Mouse (Mus musculus) embryo, embryonic 9.5 days (tissue): ENCODE data around the gene Adcy6.

Experiments used
- DNase-seq: peaks from one replicate; pipeline ENCODE4 v3.0.0-alpha.2; 2017; ENCODE audit errors: extremely low spot score

Gene Adcy6

DNA sequence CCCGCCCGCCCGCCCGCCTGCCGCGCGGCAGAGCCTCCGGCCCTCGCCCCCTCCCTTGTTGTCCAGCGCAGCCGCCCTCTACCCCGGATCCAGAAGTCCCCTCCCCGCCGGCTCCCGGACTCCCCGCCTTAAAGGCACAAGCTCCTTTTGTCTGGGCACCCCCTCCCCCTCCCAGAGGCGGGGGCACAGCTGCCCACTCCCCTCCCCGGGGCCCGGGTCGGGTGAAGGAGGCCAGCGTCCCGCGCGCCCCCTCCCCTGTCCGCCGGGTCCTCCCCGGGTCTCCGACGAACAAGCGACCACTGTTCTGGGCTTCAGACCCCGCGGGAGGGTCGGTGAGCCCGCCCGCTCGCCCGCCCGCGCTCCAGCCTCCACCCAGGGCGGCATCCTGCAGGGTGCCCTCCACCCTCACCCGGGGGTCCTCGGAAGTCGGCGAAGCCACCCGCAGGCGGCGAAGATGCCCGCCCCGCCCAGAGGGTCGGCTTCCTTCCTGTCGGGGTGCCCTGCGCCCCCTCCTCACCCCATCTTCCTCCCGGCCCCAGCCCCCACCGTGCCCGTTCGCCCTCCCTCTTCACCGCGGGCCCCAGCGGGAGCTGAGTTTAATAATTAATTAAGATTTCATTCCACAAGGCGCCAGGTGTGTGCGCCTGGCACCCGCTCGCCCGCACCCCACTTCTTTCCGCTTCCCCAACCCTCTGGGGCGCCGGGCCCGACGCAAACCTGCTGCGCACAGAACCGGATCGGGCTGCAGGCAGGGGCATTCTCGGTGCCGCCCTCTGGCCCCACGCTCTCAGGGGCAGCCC is at the start of gene Adcy6:
TSS of gene Adcy6 (minus strand) at position 746 of the 800 bp plus-strand sequence.
- DNase-seq: peak; percentile 89

- DNase-seq: no peak
Observed at GRCm38 (mm10) chr15:98656982-98657751, 47.3 kb upstream of the Adcy6 start.

GRCm38 (mm10) chr15:98652174-98652573 is 42.3 kb upstream of the Adcy6 start:
- DNase-seq: no peak

- DNase-seq: no peak
Observed at GRCm38 (mm10) chr15:98651431-98651830, 41.6 kb upstream of the Adcy6 start.

GRCm38 (mm10) chr15:98648071-98648470 is 38.2 kb upstream of the Adcy6 start:
- no peak for DNase-seq

DNA sequence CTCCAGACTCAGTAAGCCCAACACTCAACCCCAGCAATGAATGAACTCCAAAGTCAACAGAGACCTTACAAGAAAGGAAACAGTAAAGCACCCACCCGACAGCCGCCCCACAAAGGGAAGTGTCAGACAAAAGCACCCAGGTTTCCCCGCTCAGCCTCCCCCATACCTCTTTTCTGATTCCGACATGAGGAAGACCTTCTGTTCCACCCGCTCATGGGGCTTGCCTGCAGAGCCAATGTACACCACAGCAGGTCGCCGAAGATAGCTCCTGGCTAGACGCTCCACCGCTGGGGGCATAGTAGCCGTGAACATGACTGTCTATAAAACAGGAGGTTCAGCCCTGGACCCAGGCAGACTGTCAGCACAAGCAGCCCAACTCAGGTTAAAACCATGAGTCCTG is 37.4 kb upstream of the Adcy6 start:
- no peak for DNase-seq

DNA sequence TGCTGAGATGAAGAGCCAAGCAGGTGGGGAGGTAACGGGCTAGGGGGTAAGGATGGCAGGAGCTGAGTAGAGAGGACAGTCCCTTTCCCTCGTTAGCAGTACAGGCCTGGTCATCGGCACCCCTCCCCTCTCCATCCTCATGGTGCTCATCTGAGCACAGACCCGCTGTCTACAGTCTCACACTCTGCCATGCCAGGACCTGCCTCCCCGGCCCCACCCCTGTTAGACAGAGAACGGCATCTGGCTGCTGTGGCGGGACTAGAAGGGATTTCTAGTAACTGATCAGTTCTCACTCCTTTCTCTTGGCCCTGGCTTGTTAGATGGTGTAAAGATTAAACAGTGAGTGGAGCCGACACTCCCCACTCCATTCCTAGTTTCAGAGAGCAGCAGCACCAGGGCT is 36.9 kb upstream of the Adcy6 start:
- no peak for DNase-seq

- DNase-seq: no peak
Observed at GRCm38 (mm10) chr15:98645057-98646026, 35.5 kb upstream of the Adcy6 start.

GRCm38 (mm10) chr15:98644406-98644805 is 34.5 kb upstream of the Adcy6 start:
- DNase-seq: no peak

DNA sequence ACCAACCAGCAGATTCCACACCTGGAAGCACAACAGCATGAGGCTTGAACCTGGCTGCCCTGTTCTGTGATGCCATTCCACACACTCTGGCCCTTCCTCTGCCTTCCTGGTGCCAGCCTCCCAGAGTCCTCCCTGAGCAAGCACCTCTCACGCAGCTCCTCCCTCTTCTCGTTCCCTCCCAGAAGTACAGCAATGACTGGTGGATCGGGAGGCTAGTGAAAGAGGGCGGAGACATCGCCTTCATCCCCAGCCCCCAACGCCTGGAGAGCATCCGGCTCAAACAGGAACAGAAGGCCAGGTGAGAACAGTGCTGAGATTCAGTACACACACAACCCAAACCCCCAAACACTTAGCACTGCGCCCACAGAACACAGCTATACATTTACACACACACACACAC is 30.3 kb upstream of the Adcy6 start:
- no peak for DNase-seq

GRCm38 (mm10) chr15:98637155-98637554 is 27.3 kb upstream of the Adcy6 start:
- no peak for DNase-seq

DNA sequence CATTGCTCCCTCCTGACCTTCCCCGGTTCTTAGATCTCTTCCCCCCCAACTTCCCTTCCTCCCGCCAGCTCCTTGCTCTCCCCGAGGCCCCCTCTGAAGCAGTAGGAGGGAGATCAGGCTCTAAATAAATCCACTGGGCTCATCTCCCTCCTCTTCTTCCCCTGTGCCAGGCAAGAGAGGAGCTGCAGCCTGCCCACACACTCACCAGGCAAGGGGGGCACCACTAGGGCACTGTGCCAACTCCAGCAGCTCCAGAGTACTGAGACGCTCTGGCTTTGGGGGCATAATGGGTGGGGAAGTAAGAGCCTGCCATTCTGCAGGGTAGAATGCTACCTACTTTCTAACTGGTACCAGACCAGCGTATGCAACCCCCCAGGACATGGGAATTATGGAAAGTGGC is 26.6 kb upstream of the Adcy6 start:
- no peak for DNase-seq

- peak; percentile 57 for DNase-seq
Observed at GRCm38 (mm10) chr15:98635291-98635841, 25.5 kb upstream of the Adcy6 start.

GRCm38 (mm10) chr15:98634541-98635081 is 24.7 kb upstream of the Adcy6 start:
- DNase-seq: peak; percentile 91

- no peak for DNase-seq
Observed at GRCm38 (mm10) chr15:98633822-98634470, 24.1 kb upstream of the Adcy6 start.

GRCm38 (mm10) chr15:98632921-98633320 is 23.0 kb upstream of the Adcy6 start:
- peak; percentile 46 for DNase-seq

GRCm38 (mm10) chr15:98632107-98632744 is 22.4 kb upstream of the Adcy6 start:
- peak; percentile 75 for DNase-seq

GRCm38 (mm10) chr15:98631493-98631892 is 21.6 kb upstream of the Adcy6 start:
- peak; percentile 89 for DNase-seq

- DNase-seq: no peak
Observed at GRCm38 (mm10) chr15:98630540-98630939, 20.7 kb upstream of the Adcy6 start, which contains the start of gene Cacnb3. TSS of gene Cacnb3 (plus strand) at chr15:98630840.

GRCm38 (mm10) chr15:98629464-98629863 is 19.6 kb upstream of the Adcy6 start:
- peak; percentile 23 for DNase-seq
